Mouse (Mus musculus): ENCODE data around the gene Sema4a. TPM values are rescaled to one million over a fixed set of nuclear protein-coding genes. Genes with fewer than 3 reads are reported as not detected.
"Not testable (repeated sequence)": the region's sequence is repeated elsewhere in the genome, so short reads cannot be mapped to it uniquely, and the experiment has no call there.

Gene Sema4a
- total RNA-seq, 1 experiment from 2014 or later, result 11.0 TPM

- DNase-seq, result no peak
Measured at GRCm38 (mm10) chr3:88456313-88456712, 4.7 kb downstream of the Sema4a start.

- DNase-seq, result peak; percentile 9
Measured at GRCm38 (mm10) chr3:88455588-88456264, 5.3 kb downstream of the Sema4a start.

- DNase-seq, result no peak
Measured at GRCm38 (mm10) chr3:88454762-88455587, 6.0 kb downstream of the Sema4a start.

GRCm38 (mm10) chr3:88453986-88454385, 7.0 kb downstream of the Sema4a start:
- DNase-seq, result no peak

- no peak for DNase-seq
Measured at GRCm38 (mm10) chr3:88453369-88453768, 7.6 kb downstream of the Sema4a start.

- DNase-seq, result no peak
Measured at GRCm38 (mm10) chr3:88452716-88453115, 8.3 kb downstream of the Sema4a start.

GRCm38 (mm10) chr3:88452246-88452645, 8.7 kb downstream of the Sema4a start:
- DNase-seq, result no peak

- no peak for DNase-seq
Measured at GRCm38 (mm10) chr3:88450379-88451131, 10.4 kb downstream of the Sema4a start.

GRCm38 (mm10) chr3:88449395-88450023, 11.5 kb downstream of the Sema4a start:
- DNase-seq, result peak; percentile 71

GRCm38 (mm10) chr3:88448443-88448842, 12.5 kb downstream of the Sema4a start:
- no peak for DNase-seq

GRCm38 (mm10) chr3:88447676-88448183, 13.3 kb downstream of the Sema4a start:
- no peak for DNase-seq

GRCm38 (mm10) chr3:88446471-88447123, 14.4 kb downstream of the Sema4a start:
- no peak for DNase-seq

GRCm38 (mm10) chr3:88442888-88443287, 18.1 kb downstream of the Sema4a start:
- DNase-seq, result no peak

GRCm38 (mm10) chr3:88442488-88442887, 18.5 kb downstream of the Sema4a start:
- DNase-seq, result no peak

- DNase-seq, result peak; percentile 70
Measured at GRCm38 (mm10) chr3:88440500-88441381, 20.2 kb downstream of the Sema4a start.

- no peak for DNase-seq
Measured at GRCm38 (mm10) chr3:88439582-88439981, 21.4 kb downstream of the Sema4a start.

GRCm38 (mm10) chr3:88437454-88437853, 23.5 kb downstream of the Sema4a start:
- no peak for DNase-seq

- peak; percentile 84 for DNase-seq
Measured at GRCm38 (mm10) chr3:88436395-88437201, 24.4 kb downstream of the Sema4a start.

GRCm38 (mm10) chr3:88435515-88435914, 25.5 kb downstream of the Sema4a start:
- no peak for DNase-seq

- DNase-seq, result not testable (repeated sequence)
Measured at GRCm38 (mm10) chr3:88428639-88429038, 32.3 kb downstream of the Sema4a start.

All from adrenal gland, postnatal 14 days (tissue).